Mouse (Mus musculus): ENCODE measurements at regions not wholly inside any gene's neighbourhood (a gene's known extent, or its start where the extent isn't known, plus 50 kb on each side); places are given as distances from the start of the nearest gene placed in this dataset.

DNA sequence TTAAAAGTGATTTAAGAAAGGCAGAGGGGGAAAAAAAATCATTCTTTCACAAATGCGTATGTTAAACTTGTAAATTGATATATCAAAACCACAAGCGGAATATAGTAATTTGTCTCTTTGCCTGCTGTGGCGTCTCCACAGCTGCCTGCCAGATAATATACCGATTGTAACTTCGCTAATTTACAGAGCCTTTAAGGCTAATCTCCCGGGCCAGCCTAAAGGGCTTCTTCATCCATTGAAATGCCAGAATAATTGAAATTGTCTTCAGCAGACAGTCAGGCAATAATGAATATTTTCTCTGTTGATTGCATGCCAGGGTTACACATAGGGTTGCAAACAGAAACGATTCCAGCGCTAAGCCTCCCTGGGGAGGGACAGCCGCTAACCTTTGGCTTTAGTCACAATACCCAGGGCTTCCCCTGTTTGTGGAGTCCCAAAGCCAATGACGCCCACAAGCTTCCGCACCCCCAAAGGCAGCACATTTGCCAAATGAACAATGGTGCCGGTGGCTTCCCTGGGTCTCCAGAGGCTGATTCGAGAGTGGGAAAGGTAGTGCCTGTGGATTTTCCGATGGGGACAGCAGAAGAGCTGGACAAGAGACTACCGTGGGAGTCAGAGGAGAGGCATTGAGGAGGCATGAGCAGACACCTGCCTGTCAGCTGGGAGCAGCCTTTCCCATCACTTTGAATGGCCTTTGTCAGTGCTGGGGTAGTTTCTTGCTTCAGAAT, 248.2 kb upstream of the 4930412O13Rik start:
- DNase-seq (ENCODE audit: extremely low read depth, low read depth, low spot score), result no peak
- 54% methylated on average over 15 of the region's 15 CpGs for WGBS
- no peak overlapping the region for H3K9ac ChIP-seq (ENCODE audit: low read depth, low read length)
- H3K4me1 ChIP-seq (ENCODE audit: control insufficient read depth, insufficient read depth, low read length), result no peaks in the 10 kb centered on the region
- no peaks in the 10 kb centered on the region for H3K79me2 ChIP-seq (ENCODE audit: control insufficient read depth, insufficient read depth, low read length)
- no peaks in the 10 kb centered on the region for H3K27me3 ChIP-seq (ENCODE audit: control insufficient read depth, insufficient read depth, low read length)
- no peak for TF ChIP-seq POLR2A (IDR thresholded peaks at IDR 0.05; ENCODE audit: extremely low read depth, insufficient read depth, low read length)
- TF ChIP-seq CTCF (IDR thresholded peaks at IDR 0.05; ENCODE audit: low read depth, low read length), result no peak
- no peak overlapping the region for H3K4me3 ChIP-seq (ENCODE audit: insufficient read depth, low read depth, low read length)
- no peak overlapping the region for H3K27ac ChIP-seq (replicated peaks; ENCODE audit: insufficient read depth, low read depth, low read length)
- H3K36me3 ChIP-seq (ENCODE audit: control insufficient read depth, insufficient read depth, low read length), result no peaks in the 10 kb centered on the region

DNA sequence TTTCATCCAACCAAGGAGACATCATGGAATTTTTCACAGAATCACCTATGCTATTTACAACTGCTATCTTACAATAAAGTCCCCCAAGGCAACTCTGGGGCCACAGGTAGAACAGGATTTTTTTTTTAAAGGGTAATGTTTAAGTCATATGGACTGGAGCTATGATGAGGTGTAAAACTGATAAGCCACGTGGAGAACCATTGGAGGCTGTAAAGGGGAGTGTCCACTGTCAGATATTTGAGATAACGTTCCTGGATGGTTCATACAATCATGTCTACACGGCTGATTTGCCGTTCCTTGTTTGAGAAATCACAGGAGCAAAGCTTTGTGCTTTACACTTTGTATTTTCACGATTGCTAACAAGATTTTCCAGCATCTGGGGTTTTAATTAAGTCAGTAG, 241.8 kb upstream of the 4930412O13Rik start:
- Histone ChIP-seq H3K79me2 (ENCODE audit: control insufficient read depth, insufficient read depth, low read length) (no peaks in the 10 kb centered on the region), H3K4me3 (ENCODE audit: insufficient read depth, low read depth, low read length) (no peak overlapping the region), H3K27ac (replicated peaks; ENCODE audit: insufficient read depth, low read depth, low read length) (no peak overlapping the region), H3K36me3 (ENCODE audit: control insufficient read depth, insufficient read depth, low read length) (no peaks in the 10 kb centered on the region), H3K9ac (ENCODE audit: low read depth, low read length) (no peak overlapping the region), H3K4me1 (ENCODE audit: control insufficient read depth, insufficient read depth, low read length) (no peaks in the 10 kb centered on the region), H3K27me3 (ENCODE audit: control insufficient read depth, insufficient read depth, low read length) (no peaks in the 10 kb centered on the region)
- no peak for DNase-seq (ENCODE audit: extremely low read depth, low read depth, low spot score)
- TF ChIP-seq CTCF (IDR thresholded peaks at IDR 0.05; ENCODE audit: low read depth, low read length), result no peak
- TF ChIP-seq POLR2A (IDR thresholded peaks at IDR 0.05; ENCODE audit: extremely low read depth, insufficient read depth, low read length), result no peak
- 44% methylated on average over 5 of the region's 5 CpGs for WGBS

- H3K9ac ChIP-seq (ENCODE audit: low read depth, low read length), result no peak overlapping the region
- no peak overlapping the region for H3K4me3 ChIP-seq (ENCODE audit: insufficient read depth, low read depth, low read length)
- 48% methylated on average over 7 of the region's 7 CpGs for WGBS
- TF ChIP-seq POLR2A (IDR thresholded peaks at IDR 0.05; ENCODE audit: extremely low read depth, insufficient read depth, low read length) (no peak), CTCF (IDR thresholded peaks at IDR 0.05; ENCODE audit: low read depth, low read length) (no peak)
- no peaks in the 10 kb centered on the region for H3K36me3 ChIP-seq (ENCODE audit: control insufficient read depth, insufficient read depth, low read length)
- H3K4me1 ChIP-seq (ENCODE audit: control insufficient read depth, insufficient read depth, low read length), result no peaks in the 10 kb centered on the region
- H3K79me2 ChIP-seq (ENCODE audit: control insufficient read depth, insufficient read depth, low read length), result no peaks in the 10 kb centered on the region
- H3K27ac ChIP-seq (replicated peaks; ENCODE audit: insufficient read depth, low read depth, low read length), result no peak overlapping the region
- no peaks in the 10 kb centered on the region for H3K27me3 ChIP-seq (ENCODE audit: control insufficient read depth, insufficient read depth, low read length)
- no peak for DNase-seq (ENCODE audit: extremely low read depth, low read depth, low spot score)
These were observed 239.4 kb upstream of the 4930412O13Rik start for GRCm38 (mm10) chr2:9641629-9642028.

DNA sequence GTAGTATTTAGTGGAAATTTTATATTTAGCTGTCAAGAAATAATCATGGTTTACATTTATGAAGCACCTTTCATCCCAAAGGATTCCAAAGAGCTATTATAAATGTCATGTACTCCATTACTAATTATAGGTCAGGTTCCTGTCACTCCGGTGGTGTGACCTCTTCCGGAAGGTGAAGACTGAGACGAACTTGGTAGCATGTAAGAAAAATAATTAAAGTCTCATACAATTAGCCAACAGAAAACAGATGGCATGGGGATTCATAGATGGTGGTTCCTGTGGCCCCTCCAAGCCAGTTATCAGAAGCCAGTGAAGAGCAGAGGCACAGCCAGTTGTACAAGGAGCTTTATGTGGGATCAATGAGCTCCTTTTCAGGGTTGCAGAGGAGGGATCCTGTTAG, 238.6 kb upstream of the 4930412O13Rik start:
- TF ChIP-seq CTCF (IDR thresholded peaks at IDR 0.05; ENCODE audit: low read depth, low read length) (no peak), POLR2A (IDR thresholded peaks at IDR 0.05; ENCODE audit: extremely low read depth, insufficient read depth, low read length) (no peak)

GRCm38 (mm10) chr2:9646466-9646865, 234.6 kb upstream of the 4930412O13Rik start:
- no peaks in the 10 kb centered on the region for H3K4me1 ChIP-seq (ENCODE audit: control insufficient read depth, insufficient read depth, low read length)
- no peak overlapping the region for H3K9ac ChIP-seq (ENCODE audit: low read depth, low read length)
- DNase-seq (ENCODE audit: extremely low read depth, low read depth, low spot score), result no peak
- H3K27ac ChIP-seq (replicated peaks; ENCODE audit: insufficient read depth, low read depth, low read length), result no peak overlapping the region
- H3K79me2 ChIP-seq (ENCODE audit: control insufficient read depth, insufficient read depth, low read length), result no peaks in the 10 kb centered on the region
- WGBS, result 61% methylated on average over 3 of the region's 3 CpGs
- H3K36me3 ChIP-seq (ENCODE audit: control insufficient read depth, insufficient read depth, low read length), result no peaks in the 10 kb centered on the region
- no peak overlapping the region for H3K4me3 ChIP-seq (ENCODE audit: insufficient read depth, low read depth, low read length)
- TF ChIP-seq POLR2A (IDR thresholded peaks at IDR 0.05; ENCODE audit: extremely low read depth, insufficient read depth, low read length) (no peak), CTCF (IDR thresholded peaks at IDR 0.05; ENCODE audit: low read depth, low read length) (no peak)
- no peaks in the 10 kb centered on the region for H3K27me3 ChIP-seq (ENCODE audit: control insufficient read depth, insufficient read depth, low read length)

More for the DNA sequence above, 238.6 kb upstream of the 4930412O13Rik start:
- H3K27ac ChIP-seq (replicated peaks; ENCODE audit: insufficient read depth, low read depth, low read length), result no peak overlapping the region
- H3K9ac ChIP-seq (ENCODE audit: low read depth, low read length), result no peak overlapping the region
- WGBS, result 80% methylated on average over 3 of the region's 3 CpGs
- no peaks in the 10 kb centered on the region for H3K27me3 ChIP-seq (ENCODE audit: control insufficient read depth, insufficient read depth, low read length)
- no peak overlapping the region for H3K4me3 ChIP-seq (ENCODE audit: insufficient read depth, low read depth, low read length)
- no peaks in the 10 kb centered on the region for H3K4me1 ChIP-seq (ENCODE audit: control insufficient read depth, insufficient read depth, low read length)
- no peak for DNase-seq (ENCODE audit: extremely low read depth, low read depth, low spot score)
- no peaks in the 10 kb centered on the region for H3K36me3 ChIP-seq (ENCODE audit: control insufficient read depth, insufficient read depth, low read length)
- H3K79me2 ChIP-seq (ENCODE audit: control insufficient read depth, insufficient read depth, low read length), result no peaks in the 10 kb centered on the region

DNA sequence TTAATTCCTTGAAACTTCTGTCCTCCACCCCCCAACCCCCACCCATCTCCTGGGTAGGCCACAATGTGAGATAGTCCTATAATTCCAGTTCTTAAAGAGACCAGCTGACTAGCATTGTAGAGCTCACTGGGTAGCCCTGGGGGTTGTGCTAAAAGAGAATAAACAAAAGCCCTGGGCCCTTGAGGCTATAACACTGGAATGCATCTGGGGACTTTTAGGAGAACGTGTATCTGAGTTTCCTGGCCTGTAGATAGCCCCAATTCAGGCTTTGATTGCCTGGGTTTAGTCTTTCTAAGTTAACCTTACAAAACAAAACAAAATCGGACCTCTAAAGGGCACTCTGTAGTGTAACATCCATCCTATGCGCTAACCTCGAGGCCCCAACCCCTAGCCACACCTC, 234.1 kb upstream of the 4930412O13Rik start:
- Histone ChIP-seq H3K4me3 (ENCODE audit: insufficient read depth, low read depth, low read length) (no peak overlapping the region), H3K36me3 (ENCODE audit: control insufficient read depth, insufficient read depth, low read length) (no peaks in the 10 kb centered on the region), H3K27me3 (ENCODE audit: control insufficient read depth, insufficient read depth, low read length) (no peaks in the 10 kb centered on the region), H3K9ac (ENCODE audit: low read depth, low read length) (no peak overlapping the region), H3K4me1 (ENCODE audit: control insufficient read depth, insufficient read depth, low read length) (no peaks in the 10 kb centered on the region), H3K79me2 (ENCODE audit: control insufficient read depth, insufficient read depth, low read length) (no peaks in the 10 kb centered on the region), H3K27ac (replicated peaks; ENCODE audit: insufficient read depth, low read depth, low read length) (no peak overlapping the region)
- TF ChIP-seq POLR2A (IDR thresholded peaks at IDR 0.05; ENCODE audit: extremely low read depth, insufficient read depth, low read length) (no peak), CTCF (IDR thresholded peaks at IDR 0.05; ENCODE audit: low read depth, low read length) (no peak)
- DNase-seq (ENCODE audit: extremely low read depth, low read depth, low spot score), result no peak
- 33% methylated on average over 4 of the region's 4 CpGs for WGBS
